Mouse (Mus musculus): ENCODE results near the gene Crtc1. TPM values are rescaled to one million over a fixed set of nuclear protein-coding genes. Genes with fewer than 3 reads are reported as not detected.

Gene Crtc1
- 14.8 and 16.4 TPM in 2 replicates for polyA plus RNA-seq (2016; fragmentation: Nextera tagmentation; extraction: Ambion mirVana)

GRCm38 (mm10) chr8:70439055-70439847 is at the start of gene Crtc1:
Gene Crtc1, minus strand, starts transcription at chr8:70439579.
- Histone ChIP-seq H3K4me1 (peaks cover 22% of the 10 kb centered on the region), H3K36me3 (replicated peaks) (no peaks in the 10 kb centered on the region), H3K9me3 (no peaks in the 10 kb centered on the region), H3K4me3 (peak within 1 kb of the TSS; percentile 75), H3K27ac (peak within 1 kb of the TSS; percentile 95), H3K27me3 (ENCODE audit: poor library complexity, severe bottlenecking) (no peaks in the 10 kb centered on the region)
- 1% methylated on average over 70 of the region's 70 CpGs for WGBS
- DNase-seq (ENCODE audit: extremely low spot score, low spot score) = peak; percentile 93

- Histone ChIP-seq H3K27me3 (ENCODE audit: poor library complexity, severe bottlenecking) (peaks cover 100% of the 10 kb centered on the region), H3K4me1 (peaks cover 82% of the 10 kb centered on the region), H3K9me3 (no peaks in the 10 kb centered on the region), H3K27ac (peak overlapping the region; percentile 72), H3K4me3 (peak overlapping the region; percentile 50), H3K36me3 (replicated peaks) (no peaks in the 10 kb centered on the region)
- 3% methylated on average over 14 of the region's 14 CpGs for WGBS
- DNase-seq (ENCODE audit: extremely low spot score, low spot score) = peak; percentile 39
These were observed 49.6 kb upstream of the Crtc1 start for GRCm38 (mm10) chr8:70488931-70489470.

- peak overlapping the region; percentile 72 for H3K27ac ChIP-seq
- H3K4me1 ChIP-seq = peaks cover 78% of the 10 kb centered on the region
These were observed 48.8 kb upstream of the Crtc1 start for GRCm38 (mm10) chr8:70487993-70488796.

GRCm38 (mm10) chr8:70486941-70487520 is 47.7 kb upstream of the Crtc1 start, which contains the start of gene Tmem59l:
Gene Tmem59l, minus strand, starts transcription at chr8:70487358.
- H3K4me1 ChIP-seq = peaks cover 68% of the 10 kb centered on the region
- no peaks in the 10 kb centered on the region for H3K36me3 ChIP-seq (replicated peaks)
- WGBS = 3% methylated on average over 33 of the region's 33 CpGs
- peak within 1 kb of the TSS; percentile 50 for H3K4me3 ChIP-seq
- H3K27ac ChIP-seq = peak within 1 kb of the TSS; percentile 72
- DNase-seq (ENCODE audit: extremely low spot score, low spot score) = no peak
- H3K9me3 ChIP-seq = no peaks in the 10 kb centered on the region
- peaks cover 100% of the 10 kb centered on the region for H3K27me3 ChIP-seq (ENCODE audit: poor library complexity, severe bottlenecking)

More at GRCm38 (mm10) chr8:70487993-70488796, 48.8 kb upstream of the Crtc1 start:
- DNase-seq (ENCODE audit: extremely low spot score, low spot score) = peak; percentile 67
- H3K4me3 ChIP-seq = peak overlapping the region; percentile 50
- no peaks in the 10 kb centered on the region for H3K36me3 ChIP-seq (replicated peaks)
- H3K27me3 ChIP-seq (ENCODE audit: poor library complexity, severe bottlenecking) = peaks cover 100% of the 10 kb centered on the region
- H3K9me3 ChIP-seq = no peaks in the 10 kb centered on the region
- WGBS = 2% methylated on average over 55 of the region's 55 CpGs

- DNase-seq (ENCODE audit: extremely low spot score, low spot score) = no peak
- Histone ChIP-seq H3K36me3 (replicated peaks) (no peaks in the 10 kb centered on the region), H3K4me3 (peak overlapping the region; percentile 50), H3K27ac (peak overlapping the region; percentile 72; the same call in 1 of the 2 replicates), H3K4me1 (peaks cover 60% of the 10 kb centered on the region), H3K9me3 (no peaks in the 10 kb centered on the region), H3K27me3 (ENCODE audit: poor library complexity, severe bottlenecking) (peaks cover 100% of the 10 kb centered on the region)
- WGBS = 55% methylated on average over 7 of the region's 7 CpGs
These were observed 46.9 kb upstream of the Crtc1 start for GRCm38 (mm10) chr8:70486191-70486681.

GRCm38 (mm10) chr8:70482943-70483342 is 43.6 kb upstream of the Crtc1 start:
- H3K4me3 ChIP-seq = no peak overlapping the region
- DNase-seq (ENCODE audit: extremely low spot score, low spot score) = no peak
- peaks cover 30% of the 10 kb centered on the region for H3K4me1 ChIP-seq
- no peaks in the 10 kb centered on the region for H3K9me3 ChIP-seq
- peaks cover 97% of the 10 kb centered on the region for H3K27me3 ChIP-seq (ENCODE audit: poor library complexity, severe bottlenecking)
- no peak overlapping the region for H3K27ac ChIP-seq
- no peaks in the 10 kb centered on the region for H3K36me3 ChIP-seq (replicated peaks)
- 66% methylated on average over 2 of the region's 2 CpGs for WGBS

GRCm38 (mm10) chr8:70481908-70482307 is 42.5 kb upstream of the Crtc1 start:
- Histone ChIP-seq H3K4me3 (no peak overlapping the region), H3K27ac (no peak overlapping the region), H3K36me3 (replicated peaks) (no peaks in the 10 kb centered on the region), H3K4me1 (peaks cover 30% of the 10 kb centered on the region), H3K9me3 (no peaks in the 10 kb centered on the region), H3K27me3 (ENCODE audit: poor library complexity, severe bottlenecking) (peaks cover 92% of the 10 kb centered on the region)
- 85% methylated on average over 3 of the region's 3 CpGs for WGBS
- DNase-seq (ENCODE audit: extremely low spot score, low spot score) = no peak

GRCm38 (mm10) chr8:70477269-70477982 is 38.0 kb upstream of the Crtc1 start:
- H3K4me1 ChIP-seq = peaks cover 29% of the 10 kb centered on the region
- WGBS = under 1% methylated on average over 21 of the region's 21 CpGs
- DNase-seq (ENCODE audit: extremely low spot score, low spot score) = peak; percentile 59
- H3K27ac ChIP-seq = peak overlapping the region; percentile 92
- H3K36me3 ChIP-seq (replicated peaks) = peaks cover 14% of the 10 kb centered on the region
- H3K4me3 ChIP-seq = peak overlapping the region; percentile 94
- peaks cover 47% of the 10 kb centered on the region for H3K27me3 ChIP-seq (ENCODE audit: poor library complexity, severe bottlenecking)
- no peaks in the 10 kb centered on the region for H3K9me3 ChIP-seq

- Histone ChIP-seq H3K4me3 (peak within 1 kb of the TSS; percentile 94), H3K36me3 (replicated peaks) (peaks cover 17% of the 10 kb centered on the region), H3K9me3 (no peaks in the 10 kb centered on the region), H3K4me1 (peaks cover 29% of the 10 kb centered on the region), H3K27me3 (ENCODE audit: poor library complexity, severe bottlenecking) (peaks cover 39% of the 10 kb centered on the region), H3K27ac (peak within 1 kb of the TSS; percentile 92)
- under 1% methylated on average over 53 of the region's 53 CpGs for WGBS
- DNase-seq (ENCODE audit: extremely low spot score, low spot score) = peak; percentile 95
These were observed 37.2 kb upstream of the Crtc1 start, which contains the start of gene Klhl26 for GRCm38 (mm10) chr8:70476333-70477268. Gene Klhl26, minus strand, starts transcription at chr8:70476968.

- H3K4me3 ChIP-seq = no peak overlapping the region
- no peak overlapping the region for H3K27ac ChIP-seq
- peaks cover 42% of the 10 kb centered on the region for H3K4me1 ChIP-seq
- peaks cover 20% of the 10 kb centered on the region for H3K36me3 ChIP-seq (replicated peaks)
- DNase-seq (ENCODE audit: extremely low spot score, low spot score) = no peak
- WGBS = over 99% methylated on average over 7 of the region's 7 CpGs
- no peaks in the 10 kb centered on the region for H3K27me3 ChIP-seq (ENCODE audit: poor library complexity, severe bottlenecking)
- H3K9me3 ChIP-seq = no peaks in the 10 kb centered on the region
These were observed 32.5 kb upstream of the Crtc1 start for GRCm38 (mm10) chr8:70471856-70472255.

GRCm38 (mm10) chr8:70469938-70470337 is 30.6 kb upstream of the Crtc1 start:
- WGBS = 77% methylated on average over 2 of the region's 2 CpGs
- Histone ChIP-seq H3K36me3 (replicated peaks) (peaks cover 26% of the 10 kb centered on the region), H3K4me3 (no peak overlapping the region), H3K4me1 (peaks cover 36% of the 10 kb centered on the region), H3K9me3 (no peaks in the 10 kb centered on the region), H3K27me3 (ENCODE audit: poor library complexity, severe bottlenecking) (no peaks in the 10 kb centered on the region), H3K27ac (no peak overlapping the region)
- DNase-seq (ENCODE audit: extremely low spot score, low spot score) = no peak

Measured in forebrain, embryonic 10.5 days (tissue).